Mouse (Mus musculus) ES-Bruce4 (cell line): ENCODE results near the gene Zfp534.
"Not testable (repeated sequence)": the region's sequence is repeated elsewhere in the genome, so short reads cannot be mapped to it uniquely, and the experiment has no call there.

Source experiments
- EP300 ChIP-seq: IDR thresholded peaks from 2 replicates; pipeline ENCODE4 v1.6.1; 2011; ENCODE audit warnings: low read depth, low read length; ENCODE audit not compliant: insufficient read depth
- POLR2A ChIP-seq: IDR thresholded peaks from one replicate; pipeline ENCODE4 v1.8.1; 2011; ENCODE audit warnings: low read length; ENCODE audit not compliant: insufficient read depth

DNA sequence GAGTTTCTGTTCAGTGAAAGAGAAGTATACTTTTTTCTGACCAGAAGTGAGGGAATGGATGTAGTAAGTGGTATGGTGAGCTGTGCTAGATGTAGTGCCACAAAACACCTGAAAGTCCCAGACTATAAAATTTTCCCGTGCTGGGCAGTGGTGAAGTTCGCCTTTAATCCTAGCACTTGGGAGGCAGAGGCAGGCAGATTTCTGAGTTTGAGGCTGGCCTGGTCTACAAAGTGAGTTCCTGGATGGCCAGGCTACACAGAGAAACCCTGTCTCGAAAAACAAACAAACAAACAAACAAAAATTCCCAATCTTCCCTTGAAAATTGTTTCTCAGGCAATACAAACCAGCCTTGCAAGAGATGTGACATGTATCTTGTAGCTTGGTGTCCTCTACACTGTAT is 54.9 kb downstream of the Zfp534 start:
- not testable (repeated sequence) for TF ChIP-seq EP300, POLR2A
